Mouse (Mus musculus): ENCODE data around the gene P2ry13.

DNA sequence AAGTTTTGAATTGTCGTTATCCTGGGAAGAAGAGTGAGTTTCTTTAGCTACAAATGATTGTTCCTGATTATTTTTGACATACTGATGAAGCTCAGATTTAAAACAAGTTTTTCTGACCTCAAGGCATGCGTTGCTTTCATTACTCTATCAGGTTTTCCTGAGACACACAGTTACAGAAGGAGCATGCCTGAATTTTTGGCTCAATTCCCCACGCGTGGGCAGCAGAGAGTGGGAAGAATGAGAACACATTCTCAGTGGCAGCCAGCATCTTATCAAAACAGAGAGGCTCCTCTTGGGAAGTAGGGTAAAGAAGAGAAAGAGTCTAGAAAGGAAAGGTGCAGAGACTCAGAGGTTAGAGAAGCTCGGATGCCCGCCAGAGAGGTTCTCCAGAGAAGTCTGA, 32.7 kb upstream of the P2ry13 start:
- TF ChIP-seq POLR2A (IDR thresholded peaks at IDR 0.05; ENCODE audit: control insufficient read depth, low read depth, low read length) (no peak), CTCF (IDR thresholded peaks at IDR 0.05; ENCODE audit: control insufficient read depth, insufficient read depth, insufficient replicate concordance, low read depth, low read length) (no peak)

Data from testis, adult 2 months (tissue).